Mouse (Mus musculus): ENCODE results near the gene Rnf19b. TPM values are rescaled to one million over a fixed set of nuclear protein-coding genes. Genes with fewer than 3 reads are reported as not detected.
A peak's percentile ranks its signal among the peaks of the same experiment; 100 is the strongest.

The Rnf19b gene
- 8.1 and 8.2 TPM in 2 replicates for polyA plus RNA-seq (2016; fragmentation: Nextera tagmentation; extraction: Ambion mirVana)

- Histone ChIP-seq H3K4me2 (peak within 1 kb of the TSS; percentile 100), H3K9me3 (replicated peaks) (no peaks in the 10 kb centered on the region), H3K9ac (peak within 1 kb of the TSS; percentile 90), H3K27me3 (replicated peaks) (no peaks in the 10 kb centered on the region), H3K4me1 (replicated peaks) (peaks cover 12% of the 10 kb centered on the region), H3K36me3 (no peaks in the 10 kb centered on the region), H3K4me3 (peak within 1 kb of the TSS; percentile 78), H3K27ac (ENCODE audit: poor library complexity, severe bottlenecking) (peak within 1 kb of the TSS; percentile 79)
- WGBS, result under 1% methylated on average over 86 of the region's 107 CpGs
- peak; percentile 72 for ATAC-seq (ENCODE audit: insufficient number of reproducible peaks, low FRiP score)
These were observed at the start of gene Rnf19b for GRCm38 (mm10) chr4:129058207-129059092. Gene Rnf19b (plus strand): TSS chr4:129058271.

- H3K9ac ChIP-seq, result no peak overlapping the region
- no peaks in the 10 kb centered on the region for H3K27me3 ChIP-seq (replicated peaks)
- WGBS, result 66% methylated on average over 3 of the region's 3 CpGs
- H3K4me1 ChIP-seq (replicated peaks), result peaks cover 42% of the 10 kb centered on the region
- no peak overlapping the region for H3K4me2 ChIP-seq
- no peaks in the 10 kb centered on the region for H3K9me3 ChIP-seq (replicated peaks)
- H3K27ac ChIP-seq (ENCODE audit: poor library complexity, severe bottlenecking), result no peak overlapping the region
- peaks cover 65% of the 10 kb centered on the region for H3K36me3 ChIP-seq
- ATAC-seq (ENCODE audit: insufficient number of reproducible peaks, low FRiP score), result no peak
- H3K4me3 ChIP-seq, result no peak overlapping the region
These were observed 49.4 kb upstream of the Rnf19b start for GRCm38 (mm10) chr4:129008672-129009071.

GRCm38 (mm10) chr4:129009521-129009920 lies 48.5 kb upstream of the Rnf19b start:
- Histone ChIP-seq H3K4me2 (no peak overlapping the region), H3K9ac (no peak overlapping the region), H3K27ac (ENCODE audit: poor library complexity, severe bottlenecking) (peak overlapping the region; percentile 29; the same call in 1 of the 2 replicates), H3K4me3 (no peak overlapping the region), H3K4me1 (replicated peaks) (peaks cover 44% of the 10 kb centered on the region), H3K9me3 (replicated peaks) (no peaks in the 10 kb centered on the region), H3K27me3 (replicated peaks) (no peaks in the 10 kb centered on the region), H3K36me3 (peaks cover 60% of the 10 kb centered on the region)
- no peak for ATAC-seq (ENCODE audit: insufficient number of reproducible peaks, low FRiP score)
- 57% methylated on average over 5 of the region's 5 CpGs for WGBS

- 0 out of 2 replicates have a peak overlapping the region, but pooled peaks have one; percentile 5 for H3K9ac ChIP-seq
- H3K4me1 ChIP-seq (replicated peaks), result peaks cover 57% of the 10 kb centered on the region
- H3K4me2 ChIP-seq, result no peak overlapping the region
- H3K4me3 ChIP-seq, result no peak overlapping the region
- WGBS, result 36% methylated on average over 15 of the region's 15 CpGs
- peaks cover 41% of the 10 kb centered on the region for H3K36me3 ChIP-seq
- 0 out of 2 replicates have a peak, but pooled peaks have one; percentile 27 for ATAC-seq (ENCODE audit: insufficient number of reproducible peaks, low FRiP score)
- no peaks in the 10 kb centered on the region for H3K27me3 ChIP-seq (replicated peaks)
- H3K27ac ChIP-seq (ENCODE audit: poor library complexity, severe bottlenecking), result 0 out of 2 replicates have a peak overlapping the region, but pooled peaks have one; percentile 18
- no peaks in the 10 kb centered on the region for H3K9me3 ChIP-seq (replicated peaks)
These were observed 46.4 kb upstream of the Rnf19b start for GRCm38 (mm10) chr4:129011604-129012121.

- H3K27me3 ChIP-seq (replicated peaks), result no peaks in the 10 kb centered on the region
These were observed 44.8 kb upstream of the Rnf19b start for GRCm38 (mm10) chr4:129013151-129013864.

GRCm38 (mm10) chr4:129016329-129016728 lies 41.7 kb upstream of the Rnf19b start:
- 0 out of 2 replicates have a peak, but pooled peaks cover 2% of the 10 kb centered on the region for H3K27me3 ChIP-seq (replicated peaks)
- H3K27ac ChIP-seq (ENCODE audit: poor library complexity, severe bottlenecking), result no peak overlapping the region
- H3K36me3 ChIP-seq, result no peaks in the 10 kb centered on the region
- H3K4me2 ChIP-seq, result peak overlapping the region; percentile 9; the same call in 1 of the 2 replicates
- H3K4me1 ChIP-seq (replicated peaks), result peaks cover 65% of the 10 kb centered on the region
- WGBS, result 28% methylated on average over 4 of the region's 4 CpGs
- no peak overlapping the region for H3K9ac ChIP-seq
- no peak overlapping the region for H3K4me3 ChIP-seq
- no peak for ATAC-seq (ENCODE audit: insufficient number of reproducible peaks, low FRiP score)
- H3K9me3 ChIP-seq (replicated peaks), result no peaks in the 10 kb centered on the region

More at GRCm38 (mm10) chr4:129013151-129013864, 44.8 kb upstream of the Rnf19b start:
- no peak overlapping the region for H3K27ac ChIP-seq (ENCODE audit: poor library complexity, severe bottlenecking)
- H3K4me1 ChIP-seq (replicated peaks), result peaks cover 67% of the 10 kb centered on the region
- H3K9me3 ChIP-seq (replicated peaks), result no peaks in the 10 kb centered on the region
- H3K36me3 ChIP-seq, result peaks cover 25% of the 10 kb centered on the region
- no peak overlapping the region for H3K4me3 ChIP-seq
- WGBS, result 47% methylated on average over 10 of the region's 10 CpGs
- no peak for ATAC-seq (ENCODE audit: insufficient number of reproducible peaks, low FRiP score)
- H3K4me2 ChIP-seq, result no peak overlapping the region
- no peak overlapping the region for H3K9ac ChIP-seq

GRCm38 (mm10) chr4:129017150-129017549 lies 40.9 kb upstream of the Rnf19b start:
- H3K4me3 ChIP-seq, result no peak overlapping the region
- 0 out of 2 replicates have a peak, but pooled peaks cover 3% of the 10 kb centered on the region for H3K27me3 ChIP-seq (replicated peaks)
- H3K4me2 ChIP-seq, result peak overlapping the region; percentile 25; the same call in 1 of the 2 replicates
- H3K9me3 ChIP-seq (replicated peaks), result no peaks in the 10 kb centered on the region
- peaks cover 57% of the 10 kb centered on the region for H3K4me1 ChIP-seq (replicated peaks)
- 48% methylated on average over 10 of the region's 10 CpGs for WGBS
- no peak overlapping the region for H3K9ac ChIP-seq
- ATAC-seq (ENCODE audit: insufficient number of reproducible peaks, low FRiP score), result no peak
- no peaks in the 10 kb centered on the region for H3K36me3 ChIP-seq
- H3K27ac ChIP-seq (ENCODE audit: poor library complexity, severe bottlenecking), result no peak overlapping the region

GRCm38 (mm10) chr4:129018788-129019435 lies 39.2 kb upstream of the Rnf19b start:
- Histone ChIP-seq H3K36me3 (no peaks in the 10 kb centered on the region), H3K4me2 (no peak overlapping the region), H3K27ac (ENCODE audit: poor library complexity, severe bottlenecking) (no peak overlapping the region), H3K4me1 (replicated peaks) (peaks cover 40% of the 10 kb centered on the region), H3K27me3 (replicated peaks) (0 out of 2 replicates have a peak, but pooled peaks cover 3% of the 10 kb centered on the region), H3K4me3 (no peak overlapping the region), H3K9me3 (replicated peaks) (no peaks in the 10 kb centered on the region), H3K9ac (no peak overlapping the region)
- no peak for ATAC-seq (ENCODE audit: insufficient number of reproducible peaks, low FRiP score)
- 76% methylated on average over 9 of the region's 9 CpGs for WGBS

GRCm38 (mm10) chr4:129019788-129020187 lies 38.3 kb upstream of the Rnf19b start:
- WGBS, result 65% methylated on average over 9 of the region's 9 CpGs
- no peak overlapping the region for H3K9ac ChIP-seq
- no peak overlapping the region for H3K4me2 ChIP-seq
- no peak for ATAC-seq (ENCODE audit: insufficient number of reproducible peaks, low FRiP score)
- no peak overlapping the region for H3K27ac ChIP-seq (ENCODE audit: poor library complexity, severe bottlenecking)
- H3K9me3 ChIP-seq (replicated peaks), result no peaks in the 10 kb centered on the region
- H3K27me3 ChIP-seq (replicated peaks), result 0 out of 2 replicates have a peak, but pooled peaks cover 3% of the 10 kb centered on the region
- H3K36me3 ChIP-seq, result no peaks in the 10 kb centered on the region
- H3K4me3 ChIP-seq, result no peak overlapping the region
- H3K4me1 ChIP-seq (replicated peaks), result peaks cover 43% of the 10 kb centered on the region

GRCm38 (mm10) chr4:129020454-129020853 lies 37.6 kb upstream of the Rnf19b start:
- Histone ChIP-seq H3K36me3 (no peaks in the 10 kb centered on the region), H3K4me3 (no peak overlapping the region), H3K27me3 (replicated peaks) (0 out of 2 replicates have a peak, but pooled peaks cover 3% of the 10 kb centered on the region), H3K4me1 (replicated peaks) (peaks cover 46% of the 10 kb centered on the region), H3K27ac (ENCODE audit: poor library complexity, severe bottlenecking) (no peak overlapping the region), H3K9ac (no peak overlapping the region), H3K4me2 (no peak overlapping the region), H3K9me3 (replicated peaks) (no peaks in the 10 kb centered on the region)
- WGBS, result 42% methylated on average over 6 of the region's 6 CpGs
- ATAC-seq (ENCODE audit: insufficient number of reproducible peaks, low FRiP score), result 0 out of 2 replicates have a peak, but pooled peaks have one; percentile 9

Measured in heart, embryonic 12.5 days (tissue).